Mouse (Mus musculus) heart, embryonic 11.5 days (tissue): Measurements from ENCODE around the gene Nepn. TPM values are rescaled to one million over a fixed set of nuclear protein-coding genes. Genes with fewer than 3 reads are reported as not detected.
A peak's percentile ranks its signal among the peaks of the same experiment; 100 is the strongest.

Experiments used
- ATAC-seq: fragments of 200-750 bp; cut with Nextera tagmentation; replicated peaks from 2 replicates; pipeline ENCODE4 v1.8.0; 2017; ENCODE audit warnings: moderate library complexity; ENCODE audit not compliant: insufficient number of reproducible peaks, low FRiP score, low TSS enrichment
- H3K27ac ChIP-seq: fragments of 300-500 bp; sonication (generic); 2 replicates; pipeline ENCODE4 v1.5.1; 2014; ENCODE audit warnings: mild to moderate bottlenecking, low read depth, low read length
- H3K27me3 ChIP-seq: fragments of 300-500 bp; sonication (generic); 2 replicates; pipeline ENCODE4 v1.6.1; 2014; ENCODE audit warnings: mild to moderate bottlenecking, low read length, mixed read lengths; ENCODE audit not compliant: control insufficient read depth, insufficient read depth
- H3K36me3 ChIP-seq: fragments of 300-500 bp; sonication (generic); 2 replicates; pipeline ENCODE4 v1.6.1; 2014; ENCODE audit warnings: mild to moderate bottlenecking, low read length, moderate library complexity, mixed read lengths; ENCODE audit not compliant: control insufficient read depth, insufficient read depth
- H3K4me1 ChIP-seq: fragments of 300-500 bp; sonication (generic); 2 replicates; pipeline ENCODE4 v1.6.1; 2014; ENCODE audit warnings: low read length; ENCODE audit not compliant: control insufficient read depth, insufficient read depth
- H3K4me2 ChIP-seq: fragments of 300-500 bp; sonication (generic); 2 replicates; pipeline ENCODE4 v1.6.1; 2014; ENCODE audit warnings: mild to moderate bottlenecking, moderate library complexity
- H3K4me3 ChIP-seq: fragments of 300-500 bp; sonication (generic); 2 replicates; pipeline ENCODE4 v1.5.1; 2014; ENCODE audit warnings: low read depth, low read length
- H3K9ac ChIP-seq: fragments of 300-500 bp; sonication (generic); 2 replicates; pipeline ENCODE4 v1.6.1; 2014; ENCODE audit warnings: mild to moderate bottlenecking, low read depth, low read length, moderate library complexity
- H3K9me3 ChIP-seq: fragments of 300-500 bp; sonication (generic); replicated peaks from 2 replicates; pipeline ENCODE4 v1.6.1; 2016; ENCODE audit warnings: low read length; ENCODE audit not compliant: control insufficient read depth
- WGBS: fragments of 180-500 bp; shearing (Covaris S2); extraction: QIAGEN DNeasy Blood & Tissue Kit; methylation state at CpG from one replicate; pipeline ENCODE4 v1.1.7; 2014; ENCODE audit not compliant: insufficient replicate concordance; 5-methylcytosine and 5-hydroxymethylcytosine counted together
- polyA plus RNA-seq: library from polyadenylated mRNA; unstranded; fragments of >200 nt; fragmentation: Nextera tagmentation; extraction: Ambion mirVana; gene quantifications from 2 replicates; pipeline ENCODE4 v1.2.1, GENCODE M21; 2014

Gene Nepn
- polyA plus RNA-seq, 1 experiment from 2014 or later: 0.16 TPM

DNA sequence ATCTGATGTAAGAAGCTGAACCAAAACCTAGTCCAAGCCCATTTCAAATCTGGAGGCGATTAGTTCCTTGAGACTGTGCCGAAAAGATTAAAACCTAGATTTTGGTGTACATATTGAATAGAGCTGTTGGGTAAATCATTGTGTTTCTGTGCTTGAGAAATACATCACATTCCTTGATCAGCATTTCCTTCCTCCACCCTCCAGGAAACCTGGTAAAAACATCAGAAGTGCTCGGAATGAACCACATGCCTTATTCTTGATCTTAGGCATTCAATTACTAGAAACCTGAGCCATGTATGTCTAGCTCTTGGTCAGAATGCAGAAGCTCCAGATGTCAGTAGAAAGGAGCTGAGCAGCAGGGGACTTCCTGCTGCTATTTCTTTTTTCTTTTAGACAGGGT is 666 bp downstream of the Nepn start:
- no peaks in the 10 kb centered on the region for H3K4me1 ChIP-seq
- WGBS: 64% methylated on average over 3 of the region's 3 CpGs
- no peak overlapping the region for H3K27ac ChIP-seq
- no peak overlapping the region for H3K4me2 ChIP-seq
- no peak overlapping the region for H3K9ac ChIP-seq
- no peaks in the 10 kb centered on the region for H3K27me3 ChIP-seq
- H3K36me3 ChIP-seq: no peaks in the 10 kb centered on the region
- no peak overlapping the region for H3K4me3 ChIP-seq
- H3K9me3 ChIP-seq: no peaks in the 10 kb centered on the region
- ATAC-seq: no peak

GRCm38 (mm10) chr10:52391208-52391607 is 2.4 kb downstream of the Nepn start:
- no peak overlapping the region for H3K9ac ChIP-seq
- H3K27me3 ChIP-seq: no peaks in the 10 kb centered on the region
- WGBS: 55% methylated on average over 2 of the region's 2 CpGs
- H3K4me1 ChIP-seq: no peaks in the 10 kb centered on the region
- ATAC-seq: no peak
- no peak overlapping the region for H3K27ac ChIP-seq
- H3K4me3 ChIP-seq: no peak overlapping the region
- no peak overlapping the region for H3K4me2 ChIP-seq
- no peaks in the 10 kb centered on the region for H3K36me3 ChIP-seq
- H3K9me3 ChIP-seq: no peaks in the 10 kb centered on the region

- no peak for ATAC-seq
- Histone ChIP-seq H3K27ac (no peak overlapping the region), H3K4me3 (no peak overlapping the region), H3K4me1 (no peaks in the 10 kb centered on the region), H3K9ac (no peak overlapping the region), H3K4me2 (no peak overlapping the region), H3K36me3 (no peaks in the 10 kb centered on the region), H3K9me3 (no peaks in the 10 kb centered on the region), H3K27me3 (no peaks in the 10 kb centered on the region)
- 85% methylated on average over 3 of the region's 3 CpGs for WGBS
These were observed 7.9 kb downstream of the Nepn start for GRCm38 (mm10) chr10:52396647-52397046.

DNA sequence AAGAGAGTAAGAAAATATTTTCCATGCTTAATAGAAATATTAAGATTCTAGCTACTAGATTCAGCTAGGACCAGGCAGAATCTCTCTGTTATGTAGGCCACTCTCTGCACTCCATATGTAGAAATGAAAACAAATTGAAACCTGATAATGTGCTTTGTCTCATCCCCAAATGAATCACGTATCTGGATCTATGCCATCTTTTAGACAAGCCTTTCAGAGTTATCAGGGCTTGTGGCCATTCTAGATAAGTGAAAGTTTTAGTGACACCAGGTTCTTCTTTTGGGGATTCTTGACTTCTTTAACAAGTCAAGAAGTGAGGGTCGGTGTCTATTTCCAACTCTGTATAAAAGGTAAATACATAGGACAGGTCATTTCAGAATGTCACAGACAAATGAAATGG is 9.9 kb downstream of the Nepn start:
- ATAC-seq: no peak

GRCm38 (mm10) chr10:52399722-52400121 is 10.9 kb downstream of the Nepn start:
- no peaks in the 10 kb centered on the region for H3K9me3 ChIP-seq
- H3K9ac ChIP-seq: no peak overlapping the region
- no peak overlapping the region for H3K27ac ChIP-seq
- H3K4me1 ChIP-seq: no peaks in the 10 kb centered on the region
- H3K4me3 ChIP-seq: no peak overlapping the region
- H3K27me3 ChIP-seq: no peaks in the 10 kb centered on the region
- WGBS: 62% methylated on average over 3 of the region's 3 CpGs
- no peaks in the 10 kb centered on the region for H3K36me3 ChIP-seq
- no peak for ATAC-seq
- no peak overlapping the region for H3K4me2 ChIP-seq

More for the DNA sequence above, 9.9 kb downstream of the Nepn start:
- Histone ChIP-seq H3K27me3 (no peaks in the 10 kb centered on the region), H3K9me3 (no peaks in the 10 kb centered on the region), H3K36me3 (no peaks in the 10 kb centered on the region), H3K4me3 (no peak overlapping the region), H3K9ac (no peak overlapping the region), H3K4me2 (no peak overlapping the region), H3K4me1 (no peaks in the 10 kb centered on the region), H3K27ac (no peak overlapping the region)
- 77% methylated on average over 2 of the region's 2 CpGs for WGBS

DNA sequence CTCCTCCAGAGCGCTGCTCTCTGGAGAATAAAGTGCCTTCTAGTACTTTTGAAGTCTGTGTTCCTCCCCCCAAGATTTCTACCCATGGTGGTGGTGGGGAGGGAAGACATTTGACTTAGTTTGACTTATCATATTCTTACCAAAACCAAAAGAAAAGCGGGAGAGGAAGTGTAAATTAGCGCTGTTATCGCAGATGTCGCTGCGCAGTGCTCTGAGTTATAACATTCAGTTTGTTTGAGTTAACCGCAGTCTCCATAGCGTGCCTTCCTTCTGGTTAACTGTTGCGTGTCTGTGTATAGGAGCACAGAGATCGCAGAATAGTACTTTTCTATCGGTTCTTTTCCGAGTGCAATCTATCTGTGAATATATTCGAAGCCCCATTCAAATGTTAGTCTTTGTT is 16.4 kb downstream of the Nepn start:
- no peak overlapping the region for H3K9ac ChIP-seq
- H3K9me3 ChIP-seq: no peaks in the 10 kb centered on the region
- 82% methylated on average over 13 of the region's 13 CpGs for WGBS
- no peak overlapping the region for H3K4me3 ChIP-seq
- no peaks in the 10 kb centered on the region for H3K36me3 ChIP-seq
- no peaks in the 10 kb centered on the region; the same call in 1 of the 2 replicates for H3K27me3 ChIP-seq
- no peak for ATAC-seq
- no peak overlapping the region for H3K27ac ChIP-seq
- no peak overlapping the region for H3K4me2 ChIP-seq
- H3K4me1 ChIP-seq: no peaks in the 10 kb centered on the region

GRCm38 (mm10) chr10:52407526-52407925 is 18.8 kb downstream of the Nepn start:
- Histone ChIP-seq H3K9me3 (no peaks in the 10 kb centered on the region), H3K27ac (no peak overlapping the region), H3K36me3 (no peaks in the 10 kb centered on the region), H3K4me2 (no peak overlapping the region), H3K4me3 (no peak overlapping the region), H3K4me1 (no peaks in the 10 kb centered on the region), H3K9ac (no peak overlapping the region), H3K27me3 (no peaks in the 10 kb centered on the region; the same call in 1 of the 2 replicates)
- 88% methylated on average over 2 of the region's 2 CpGs for WGBS
- ATAC-seq: no peak

GRCm38 (mm10) chr10:52415020-52415419 is 26.2 kb downstream of the Nepn start:
- 76% methylated on average over 2 of the region's 2 CpGs for WGBS

DNA sequence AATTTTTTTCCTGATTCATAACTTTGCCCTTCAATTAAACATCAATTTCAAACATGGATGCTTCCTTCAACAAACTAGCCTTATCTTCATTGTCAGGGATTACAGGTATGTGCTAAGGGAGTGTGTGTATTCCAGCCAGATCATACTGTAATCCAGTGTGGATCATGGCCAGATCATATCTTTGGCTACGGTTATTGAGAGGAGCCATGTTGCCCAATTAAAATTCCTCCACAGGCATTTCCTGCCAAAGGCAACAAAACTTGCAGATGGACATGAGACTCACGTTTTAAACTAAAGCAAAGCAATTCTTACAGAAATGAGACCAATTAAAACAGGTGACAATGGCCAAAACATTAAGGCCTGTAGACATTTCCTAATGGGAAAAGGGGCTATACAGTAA is 27.7 kb downstream of the Nepn start:
- no peak overlapping the region for H3K9ac ChIP-seq
- no peak for ATAC-seq
- H3K27me3 ChIP-seq: no peaks in the 10 kb centered on the region
- WGBS: 53% methylated on average over 2 of the region's 2 CpGs
- H3K4me3 ChIP-seq: no peak overlapping the region
- H3K9me3 ChIP-seq: no peaks in the 10 kb centered on the region
- peaks cover 9% of the 10 kb centered on the region for H3K4me1 ChIP-seq
- no peak overlapping the region for H3K27ac ChIP-seq
- no peaks in the 10 kb centered on the region for H3K36me3 ChIP-seq
- peak overlapping the region; percentile 60 for H3K4me2 ChIP-seq

More at GRCm38 (mm10) chr10:52415020-52415419, 26.2 kb downstream of the Nepn start:
- H3K4me2 ChIP-seq: no peak overlapping the region
- no peak overlapping the region for H3K4me3 ChIP-seq
- peaks cover 9% of the 10 kb centered on the region for H3K4me1 ChIP-seq
- no peaks in the 10 kb centered on the region for H3K9me3 ChIP-seq
- ATAC-seq: no peak
- H3K27ac ChIP-seq: no peak overlapping the region
- H3K27me3 ChIP-seq: no peaks in the 10 kb centered on the region; the same call in 1 of the 2 replicates
- H3K9ac ChIP-seq: no peak overlapping the region
- no peaks in the 10 kb centered on the region for H3K36me3 ChIP-seq
